Mouse (Mus musculus) CH12.LX (cell line): ENCODE data around the gene Myom1. TPM values are rescaled to one million over a fixed set of nuclear protein-coding genes. Genes with fewer than 3 reads are reported as not detected.

Source experiments
- DNase-seq: peaks from one replicate; pipeline ENCODE4 v3.0.0-alpha.2; 2013; ENCODE audit errors: extremely low read depth
- H3K27ac ChIP-seq: 2 replicates; pipeline ENCODE4 v1.5.1; 2012; ENCODE audit warnings: low read depth, mild to moderate bottlenecking, control low read depth, moderate library complexity; ENCODE audit not compliant: insufficient read depth
- H3K27me3 ChIP-seq: replicated peaks from 2 replicates; pipeline ENCODE3; 2012; ENCODE audit warnings: inconsistent platforms
- H3K36me3 ChIP-seq, 2 experiments: replicated peaks in 1 of 2; 2 replicates each; pipeline versions ENCODE3 to v1.6.1; 2012; ENCODE audit warnings: inconsistent platforms in 1 of 2, low read length in 1 of 2, mild to moderate bottlenecking in 1 of 2, mixed read lengths in 1 of 2, moderate library complexity in 1 of 2; ENCODE audit not compliant: control insufficient read depth in 1 of 2, insufficient read depth in 1 of 2
- H3K4me1 ChIP-seq, 2 experiments: 2 replicates each; pipeline ENCODE4 v1.6.1; 2012; ENCODE audit warnings: inconsistent platforms in 1 of 2, moderate library complexity in 1 of 2; ENCODE audit not compliant: insufficient read depth in 2 of 2, control insufficient read depth in 1 of 2
- H3K4me2 ChIP-seq: 2 replicates; pipeline ENCODE4 v1.6.1; 2012; ENCODE audit warnings: low read depth, mild to moderate bottlenecking, control low read depth; ENCODE audit not compliant: poor library complexity, insufficient read depth, severe bottlenecking
- H3K4me3 ChIP-seq, 3 experiments: fragments of 150-350 bp in 1 of 3; sonication (generic) in 1 of 3; replicated peaks in 1 of 3; 2 replicates each; pipeline versions ENCODE3 to v1.5.1; 2011 to 2012; ENCODE audit warnings: low read depth in 2 of 3, low read length in 2 of 3, mild to moderate bottlenecking in 2 of 3, moderate library complexity in 2 of 3, control low read depth in 1 of 3, improper control_type of control experiment in 1 of 3, inconsistent platforms in 1 of 3, mixed read lengths in 1 of 3; ENCODE audit not compliant: poor library complexity in 1 of 3
- H3K79me2 ChIP-seq: replicated peaks from 2 replicates; pipeline ENCODE4 v1.6.1; 2012; ENCODE audit warnings: mild to moderate bottlenecking, moderate library complexity; ENCODE audit not compliant: control insufficient read depth, poor library complexity, insufficient read depth, severe bottlenecking; ENCODE audit errors: extremely low read depth
- H3K9ac ChIP-seq: 2 replicates; pipeline ENCODE4 v1.6.1; 2012; ENCODE audit warnings: low read depth, mild to moderate bottlenecking, control low read depth, moderate library complexity; ENCODE audit not compliant: insufficient read depth
- H3K9me3 ChIP-seq: replicated peaks from 2 replicates; pipeline ENCODE3; 2012; ENCODE audit warnings: low read length, inconsistent platforms, mixed read lengths
- BHLHE40 ChIP-seq: IDR thresholded peaks from 2 replicates; pipeline ENCODE4 v1.6.1; 2011; ENCODE audit warnings: mild to moderate bottlenecking, low read depth, low read length, improper control_type of control experiment
- CTCF ChIP-seq, 2 experiments: IDR thresholded peaks in 1 of 2; conservative IDR thresholded peaks in 1 of 2; 2 replicates each; pipeline ENCODE4 v1.5.1; 2011 to 2012; ENCODE audit warnings: low read depth in 2 of 2, low read length in 2 of 2, improper control_type of control experiment in 1 of 2, inconsistent platforms in 1 of 2, mild to moderate bottlenecking in 1 of 2, moderate library complexity in 1 of 2
- MAFK ChIP-seq: IDR thresholded peaks from 2 replicates; pipeline ENCODE4 v1.6.1; 2011; ENCODE audit warnings: low read length, improper control_type of control experiment; ENCODE audit not compliant: insufficient replicate concordance
- MAZ ChIP-seq: IDR thresholded peaks from 2 replicates; pipeline ENCODE4 v1.6.1; 2012; ENCODE audit warnings: low read depth, mild to moderate bottlenecking, inconsistent platforms, low read length, improper control_type of control experiment, moderate library complexity
- MEF2A ChIP-seq: IDR thresholded peaks from 2 replicates; pipeline ENCODE4 v1.6.1; 2014; ENCODE audit warnings: low read depth, mild to moderate bottlenecking, inconsistent platforms, low read length, improper control_type of control experiment, borderline replicate concordance
- MXI1 ChIP-seq: IDR thresholded peaks from 2 replicates; pipeline ENCODE4 v1.6.1; 2011; ENCODE audit warnings: mild to moderate bottlenecking, low read depth, low read length, improper control_type of control experiment
- POLR2A ChIP-seq: IDR thresholded peaks from 2 replicates; pipeline ENCODE4 v1.6.1; 2011; ENCODE audit warnings: low read depth, mild to moderate bottlenecking, improper control_type of control experiment, low read length
- SIN3A ChIP-seq: IDR thresholded peaks from 2 replicates; pipeline ENCODE4 v1.6.1; 2012; ENCODE audit warnings: low read length, improper control_type of control experiment, inconsistent platforms
- ZC3H11A ChIP-seq: IDR thresholded peaks from 2 replicates; pipeline ENCODE4 v1.6.1; 2012; ENCODE audit warnings: low read depth, mild to moderate bottlenecking, inconsistent platforms, low read length, improper control_type of control experiment
- ZMIZ1 ChIP-seq: IDR thresholded peaks from 2 replicates; pipeline ENCODE4 v1.6.1; 2012; ENCODE audit warnings: low read depth, mild to moderate bottlenecking, inconsistent platforms, low read length, improper control_type of control experiment
- ZNF384 ChIP-seq: IDR thresholded peaks from 2 replicates; pipeline ENCODE4 v1.6.1; 2012; ENCODE audit warnings: low read depth, low read length, improper control_type of control experiment, inconsistent platforms
- dilution Hi-C: fragments of 300-500 bp; cut with MboI; formaldehyde crosslinking; loops from 2 replicates; pipeline ENCODE4 v1.14.3; 2020; ENCODE audit warnings: low sequenced_read_pairs; ENCODE audit not compliant: extremely low pct_unique_long_range_greater_than_20kb, extremely low pct_ligation_motif_present
- in situ Hi-C: fragments of 300-500 bp; cut with MboI; formaldehyde crosslinking; loops from 3 replicates; pipeline ENCODE4 v1.14.3; 2019; ENCODE audit warnings: low sequenced_read_pairs, low pct_ligation_motif_present, low pct_unique_long_range_greater_than_20kb, mixed read lengths
- polyA plus RNA-seq: library from polyadenylated mRNA; unstranded; fragments of >175 nt; gene quantifications from 2 replicates; pipeline ENCODE4 v1.2.1, GENCODE M21; 2012; ENCODE audit warnings: low read depth; ENCODE audit not compliant: insufficient read length
- total RNA-seq, 2 experiments: library from RNA; depleted of rRNA; stranded (reverse); fragments of 300-350 nt in 1 of 2; fragments of >200 nt in 1 of 2; gene quantifications; 2 replicates each; pipeline ENCODE4 v1.2.3; 2012 to 2014

Myom1 gene
- total and polyA plus RNA-seq, 3 experiments = 0.26 to 0.93 (median 0.55) TPM

DNA sequence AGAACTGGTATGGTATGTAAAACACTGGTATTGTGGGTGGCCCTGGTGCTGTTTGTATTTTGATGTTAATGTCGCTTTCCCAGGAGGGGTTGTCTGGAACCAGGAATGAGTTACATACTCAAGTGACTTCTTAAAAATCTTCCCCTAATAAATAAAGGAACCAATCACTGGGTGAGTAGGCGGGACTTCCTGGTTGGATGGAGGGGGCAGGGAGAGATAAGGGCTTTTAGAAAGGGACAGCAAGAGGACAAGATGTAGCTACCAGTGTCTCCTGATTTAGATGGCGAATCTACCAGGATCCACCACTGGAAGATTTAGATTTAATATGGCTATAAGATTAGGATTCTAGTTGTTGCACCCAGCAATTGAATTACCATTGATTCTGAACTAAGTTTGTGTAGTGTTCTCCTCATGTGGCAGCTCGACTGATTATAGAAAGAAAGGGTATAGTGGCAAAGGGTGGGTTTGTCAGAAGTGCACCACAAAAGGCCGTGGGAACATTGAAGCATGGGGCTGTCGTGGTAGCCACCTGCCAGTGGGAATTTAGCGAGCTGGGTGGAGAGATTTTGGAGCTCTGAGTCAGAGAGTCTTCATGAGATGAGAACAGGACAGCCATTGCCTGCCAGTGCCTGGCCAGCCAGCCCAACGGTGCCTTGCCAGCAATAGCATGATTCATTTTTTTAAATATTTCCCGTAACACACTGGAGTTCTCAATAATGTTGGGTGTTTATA, 9.7 kb downstream of the Myom1 start:
- Histone ChIP-seq H3K27ac (no peak overlapping the region), H3K9ac (no peak overlapping the region), H3K27me3 (no peaks in the 10 kb centered on the region), H3K79me2 (no peaks in the 10 kb centered on the region), H3K9me3 (no peaks in the 10 kb centered on the region), H3K4me1 (peaks cover 0 to 4% of the 10 kb centered on the region in 2 experiments; a peak in 2 of 4 replicates), H3K4me2 (no peak overlapping the region), H3K4me3 (no peak overlapping the region), H3K36me3 (no peaks in the 10 kb centered on the region)
- no peak for DNase-seq
- no peak for TF ChIP-seq MEF2A
- TF ChIP-seq ZMIZ1 = no peak
- TF ChIP-seq MAFK = no peak
- no peak for TF ChIP-seq CTCF (conservative IDR thresholded peaks at IDR 0.05 in 1 of 2, IDR thresholded peaks at IDR 0.05 in 1 of 2; ENCODE audit: low read depth in 2 of 2, low read length in 2 of 2)
- dilution Hi-C loops = no loop called here
- in situ Hi-C loops = no loop called here

GRCm38 (mm10) chr17:71013105-71013504, 10.7 kb downstream of the Myom1 start:
- dilution Hi-C loops (no loop called here), in situ Hi-C loops (no loop called here)
- no peak overlapping the region for H3K27ac ChIP-seq
- no peaks in the 10 kb centered on the region for H3K36me3 ChIP-seq
- DNase-seq = no peak
- H3K79me2 ChIP-seq = no peaks in the 10 kb centered on the region
- H3K4me1 ChIP-seq = peaks cover 0 to 12% of the 10 kb centered on the region in 2 experiments; a peak in 2 of 4 replicates
- TF ChIP-seq ZNF384 = no peak
- TF ChIP-seq POLR2A = no peak
- TF ChIP-seq ZC3H11A = no peak
- TF ChIP-seq BHLHE40 = peak; percentile 46; the same call in 1 of the 2 replicates
- no peak overlapping the region for H3K4me2 ChIP-seq
- no peaks in the 10 kb centered on the region for H3K27me3 ChIP-seq
- no peak overlapping the region for H3K4me3 ChIP-seq
- no peaks in the 10 kb centered on the region for H3K9me3 ChIP-seq
- no peak overlapping the region for H3K9ac ChIP-seq

- Histone ChIP-seq H3K4me2 (no peak overlapping the region), H3K79me2 (no peaks in the 10 kb centered on the region), H3K36me3 (no peaks in the 10 kb centered on the region), H3K9ac (no peak overlapping the region), H3K4me3 (no peak overlapping the region), H3K4me1 (peaks cover 0 to 13% of the 10 kb centered on the region in 2 experiments; a peak in 2 of 4 replicates), H3K27me3 (no peaks in the 10 kb centered on the region), H3K27ac (no peak overlapping the region), H3K9me3 (no peaks in the 10 kb centered on the region)
- dilution Hi-C loops = no loop called here
- in situ Hi-C loops = no loop called here
- TF ChIP-seq MAFK = no peak
- no peak for TF ChIP-seq POLR2A
- TF ChIP-seq ZC3H11A = no peak
- TF ChIP-seq MXI1 = no peak
- no peak for TF ChIP-seq SIN3A
- no peak for TF ChIP-seq MAZ
- TF ChIP-seq ZMIZ1 = no peak
- DNase-seq = no peak
These were observed 12.5 kb downstream of the Myom1 start for GRCm38 (mm10) chr17:71014911-71015310.
